Mouse (Mus musculus) T-helper 1 cell (primary cell): ENCODE measurements around the gene Itch.
"Not testable (repeated sequence)": the region's sequence is repeated elsewhere in the genome, so short reads cannot be mapped to it uniquely, and the experiment has no call there.

Source experiments
- in situ Hi-C: fragments of 300-600 bp; cut with MboI, MseI; formaldehyde crosslinking; loops from one replicate; pipeline ENCODE4 v1.15.1; 2025; ENCODE audit warnings: high pct_unique_total_duplicates

The Itch gene

GRCm38 (mm10) chr2:155142025-155142555 is 8.8 kb downstream of the Itch start:
- in situ Hi-C loops: no loop called here

- in situ Hi-C loops: not testable (repeated sequence)
Observed at GRCm38 (mm10) chr2:155149296-155149695, 16.0 kb downstream of the Itch start.

GRCm38 (mm10) chr2:155207419-155207818 is 74.1 kb downstream of the Itch start:
- in situ Hi-C loops: no loop called here

- in situ Hi-C loops: no loop called here
Observed at GRCm38 (mm10) chr2:155223145-155223544, 89.8 kb downstream of the Itch start.

GRCm38 (mm10) chr2:155224721-155225120 is 91.4 kb downstream of the Itch start:
- in situ Hi-C loops: no loop called here

- in situ Hi-C loops: no loop called here
Observed at GRCm38 (mm10) chr2:155235746-155236361, 102.5 kb downstream of the Itch start.

GRCm38 (mm10) chr2:155236362-155236992 is 103.2 kb downstream of the Itch start, which contains the start of gene Dynlrb1:
TSS of gene Dynlrb1 (plus strand) at chr2:155236533.
- in situ Hi-C loops: no loop called here

GRCm38 (mm10) chr2:155237276-155237675 is 104.0 kb downstream of the Itch start:
- in situ Hi-C loops: no loop called here

- in situ Hi-C loops: no loop called here
Observed at GRCm38 (mm10) chr2:155240915-155241314, 107.6 kb downstream of the Itch start.

GRCm38 (mm10) chr2:155242296-155242855 is 109.1 kb downstream of the Itch start:
- in situ Hi-C loops: no loop called here

GRCm38 (mm10) chr2:155246231-155246630 is 112.9 kb downstream of the Itch start:
- in situ Hi-C loops: no loop called here

- in situ Hi-C loops: no loop called here
Observed at GRCm38 (mm10) chr2:155248206-155248605, 114.9 kb downstream of the Itch start.

GRCm38 (mm10) chr2:155248718-155249117 is 115.4 kb downstream of the Itch start:
- in situ Hi-C loops: no loop called here

- in situ Hi-C loops: no loop called here
Observed at GRCm38 (mm10) chr2:155249588-155249987, 116.3 kb downstream of the Itch start.

GRCm38 (mm10) chr2:155265526-155265925 is 132.2 kb downstream of the Itch start:
- in situ Hi-C loops: no loop called here

GRCm38 (mm10) chr2:155266896-155267295 is 133.6 kb downstream of the Itch start:
- in situ Hi-C loops: no loop called here

- in situ Hi-C loops: no loop called here
Observed at GRCm38 (mm10) chr2:155271957-155272356, 138.6 kb downstream of the Itch start.

GRCm38 (mm10) chr2:155272396-155273170 is 139.3 kb downstream of the Itch start:
- in situ Hi-C loops: no loop called here

GRCm38 (mm10) chr2:155273603-155274002 is 140.3 kb downstream of the Itch start:
- in situ Hi-C loops: no loop called here

GRCm38 (mm10) chr2:155276195-155276594 is 142.9 kb downstream of the Itch start, which contains the start of gene Map1lc3a:
TSS of gene Map1lc3a (plus strand) at chr2:155276297.
- in situ Hi-C loops: no loop called here
